Comparison of ENCODE assay signal across 11 mouse cellular contexts in genomic region chr11:96685381-96685780, GRCm38 (mm10).
DNase-seq lines count a peak whose midpoint lies in the region; ATAC-seq and TF ChIP-seq lines count a peak whose summit lies in the region.
"Had no signal": no experiment of that assay in that cellular context is flagged by ENCODE, and none has a peak within 500 bp of the region (broad histone marks: within the 10 kb centered on the region; RNA-seq: fewer than 3 reads in every experiment).

No protein-coding gene starts in this region.

- no peak overlapping the region for H3K4me2 ChIP-seq in kidney, embryonic 16.5 days (replicated peaks; ENCODE audit: low read depth, low read length)
- H3K4me2 ChIP-seq: intestine, embryonic 15.5 days; limb, embryonic 12.5 days had no signal

- 92% methylated on average over 2 of the region's 2 CpGs for WGBS in kidney, adult 2 months
- 93% methylated on average over 2 of the region's 2 CpGs for WGBS in kidney, embryonic 16.5 days

- no peak overlapping the region for H3K27ac ChIP-seq in kidney, adult 2 months (ENCODE audit: insufficient read depth, low read depth, low read length)
- no peak overlapping the region for H3K27ac ChIP-seq in kidney, embryonic 16.5 days (ENCODE audit: low read length)
- H3K27ac ChIP-seq: intestine, embryonic 15.5 days; limb, embryonic 12.5 days had no signal

- no peak overlapping the region for H3K4me3 ChIP-seq in kidney, adult 2 months (ENCODE audit: insufficient read depth, low read depth, low read length)
- no peak overlapping the region for H3K4me3 ChIP-seq in kidney, embryonic 16.5 days (ENCODE audit: low read length)
- H3K4me3 ChIP-seq: intestine, embryonic 15.5 days; limb, embryonic 12.5 days had no signal

- H3K9ac ChIP-seq in kidney, embryonic 16.5 days (replicated peaks; ENCODE audit: low read length), result no peak overlapping the region
- H3K9ac ChIP-seq: intestine, embryonic 15.5 days; limb, embryonic 12.5 days had no signal

- H3K27me3 ChIP-seq in kidney, adult 2 months (replicated peaks; ENCODE audit: control insufficient read depth, insufficient read depth, low read length), result no peaks in the 10 kb centered on the region; the same call in 1 of the 2 replicates
- H3K27me3 ChIP-seq in kidney, embryonic 16.5 days (ENCODE audit: insufficient read depth, low read length), result peaks cover 17% of the 10 kb centered on the region; the same call in 1 of the 2 replicates

- peaks cover 16% of the 10 kb centered on the region for H3K9me3 ChIP-seq in kidney, embryonic 16.5 days (ENCODE audit: low read length)
- H3K9me3 ChIP-seq: intestine, embryonic 15.5 days; limb, embryonic 12.5 days had no signal

- ATAC-seq in kidney, embryonic 16.5 days (ENCODE audit: low FRiP score, low TSS enrichment), result no peak
- ATAC-seq: intestine, embryonic 15.5 days had no signal

- H3K36me3 ChIP-seq in kidney, adult 2 months (ENCODE audit: control insufficient read depth, insufficient read depth, low read length), result no peaks in the 10 kb centered on the region
- no peaks in the 10 kb centered on the region for H3K36me3 ChIP-seq in kidney, embryonic 16.5 days (ENCODE audit: insufficient read depth, low read length)
- H3K36me3 ChIP-seq: intestine, embryonic 15.5 days; limb, embryonic 12.5 days had no signal

- no peaks in the 10 kb centered on the region for H3K4me1 ChIP-seq in kidney, adult 2 months (ENCODE audit: control insufficient read depth, insufficient read depth, low read length)
- peaks cover 6% of the 10 kb centered on the region; the same call in 1 of the 2 replicates for H3K4me1 ChIP-seq in kidney, embryonic 16.5 days (ENCODE audit: insufficient read depth, low read length)
- H3K4me1 ChIP-seq: intestine, embryonic 15.5 days; limb, embryonic 12.5 days had no signal

- no peak for DNase-seq in kidney, adult 2 months
- peak; percentile 17 for DNase-seq in thymus, postnatal 0 days (ENCODE audit: low spot score)
- DNase-seq in thymus, adult 18-20 months, result no peak
- DNase-seq in R1 (ENCODE audit: low read depth, low spot score), result peak; percentile 55
- no peak for DNase-seq in B cell, adult 2 months
- DNase-seq in ovary, adult 18-20 months (ENCODE audit: low spot score), result no peak
- no peak for DNase-seq in adrenal gland, adult 8-10 months
- DNase-seq: spleen, adult 18-20 months had no signal

- TF ChIP-seq POLR2A in kidney, adult 2 months (IDR thresholded peaks at IDR 0.05; ENCODE audit: low read depth, low read length), result no peak

- 0 out of 2 replicates have a peak, but pooled peaks have one; percentile 21 for TF ChIP-seq CTCF in kidney, adult 2 months (conservative IDR thresholded peaks at IDR 0.05; ENCODE audit: insufficient read depth, insufficient read length, low read depth, low read length)

Comparison
In these comparisons a context has a peak if more than half of its experiments do, and no peak if none do; other contexts are left out.
1. DNase-seq: peak in thymus, postnatal 0 days (single experiment) and R1 (single experiment); none in kidney, adult 2 months (single experiment), thymus, adult 18-20 months (0 of 2), B cell, adult 2 months (0 of 2), ovary, adult 18-20 months (single experiment) and adrenal gland, adult 8-10 months (single experiment).